Mouse (Mus musculus) MEL (cell line): ENCODE measurements at regions not wholly inside any gene's neighbourhood (a gene's known extent, or its start where the extent isn't known, plus 50 kb on each side); places are given as distances from the start of the nearest gene placed in this dataset.
A peak's percentile ranks its signal among the peaks of the same experiment; 100 is the strongest.

Source experiments
- DNase-seq: peaks from one replicate; pipeline ENCODE4 v3.0.0; 2011; ENCODE audit warnings: low read depth, low spot score
- H3K27ac ChIP-seq: 2 replicates; pipeline ENCODE4 v1.5.1; 2012; ENCODE audit warnings: low read depth, mild to moderate bottlenecking, control low read depth, low read length, moderate library complexity; ENCODE audit not compliant: control insufficient read depth
- H3K27me3 ChIP-seq, 2 experiments: fragments of 150-350 bp in 1 of 2; sonication (generic) in 1 of 2; 2 replicates each; pipeline ENCODE4 v1.6.1; 2012; ENCODE audit warnings: low read length in 2 of 2, mild to moderate bottlenecking in 2 of 2, improper control_type of control experiment in 1 of 2, moderate library complexity in 1 of 2; ENCODE audit not compliant: insufficient read depth in 2 of 2, control insufficient read depth in 1 of 2
- H3K36me3 ChIP-seq, 2 experiments: 2 replicates each; pipeline ENCODE4 v1.6.1; 2012 to 2014; ENCODE audit warnings: low read length in 2 of 2, improper control_type of control experiment in 1 of 2, inconsistent platforms in 1 of 2, mild to moderate bottlenecking in 1 of 2; ENCODE audit not compliant: insufficient read depth in 2 of 2, control insufficient read depth in 1 of 2
- H3K4me1 ChIP-seq, 2 experiments: fragments of 150-350 bp in 1 of 2; sonication (generic) in 1 of 2; 2 replicates each; pipeline ENCODE4 v1.6.1; 2012; ENCODE audit warnings: low read length in 2 of 2, improper control_type of control experiment in 1 of 2, mild to moderate bottlenecking in 1 of 2; ENCODE audit not compliant: insufficient read depth in 2 of 2, control insufficient read depth in 1 of 2
- H3K4me3 ChIP-seq, 2 experiments: fragments of 150-350 bp in 1 of 2; sonication (generic) in 1 of 2; 2 replicates each; pipeline ENCODE4 v1.5.1; 2012; ENCODE audit warnings: low read depth in 2 of 2, low read length in 2 of 2, mild to moderate bottlenecking in 2 of 2, moderate library complexity in 2 of 2, control low read depth in 1 of 2, improper control_type of control experiment in 1 of 2; ENCODE audit not compliant: control insufficient read depth in 1 of 2, insufficient read depth in 1 of 2
- H3K79me2 ChIP-seq: 2 replicates; pipeline ENCODE4 v1.6.1; 2012; ENCODE audit warnings: mild to moderate bottlenecking, low read length, moderate library complexity; ENCODE audit not compliant: control insufficient read depth, poor library complexity, insufficient read depth
- H3K9ac ChIP-seq: 2 replicates; pipeline ENCODE4 v1.6.1; 2012; ENCODE audit warnings: low read depth, mild to moderate bottlenecking, control low read depth, low read length, moderate library complexity; ENCODE audit not compliant: control insufficient read depth, poor library complexity, severe bottlenecking
- H3K9me3 ChIP-seq: fragments of 150-350 bp; sonication (generic); replicated peaks from 2 replicates; pipeline ENCODE4 v1.6.1; 2012; ENCODE audit warnings: mild to moderate bottlenecking, low read length, improper control_type of control experiment, moderate library complexity; ENCODE audit not compliant: insufficient read depth
- BHLHE40 ChIP-seq: IDR thresholded peaks from 2 replicates; pipeline ENCODE4 v1.6.1; 2012; ENCODE audit warnings: low read depth, mild to moderate bottlenecking, inconsistent platforms, low read length, improper control_type of control experiment, borderline replicate concordance
- CHD1 ChIP-seq: IDR thresholded peaks from 2 replicates; pipeline ENCODE4 v1.6.1; 2012; ENCODE audit warnings: low read depth, mild to moderate bottlenecking, inconsistent platforms, low read length, improper control_type of control experiment
- CHD2 ChIP-seq: IDR thresholded peaks from 2 replicates; pipeline ENCODE4 v1.6.1; 2011; ENCODE audit warnings: low read length, improper control_type of control experiment
- EP300 ChIP-seq, 2 experiments: IDR thresholded peaks; 2 replicates each; pipeline ENCODE4 v1.6.1; 2011; ENCODE audit warnings: improper control_type of control experiment in 2 of 2, low read length in 2 of 2, low read depth in 1 of 2, mild to moderate bottlenecking in 1 of 2
- ETS1 ChIP-seq: IDR thresholded peaks from 2 replicates; pipeline ENCODE4 v1.6.1; 2012; ENCODE audit warnings: low read depth, mild to moderate bottlenecking, inconsistent platforms, low read length, improper control_type of control experiment, moderate library complexity
- GATA1 ChIP-seq: IDR thresholded peaks from 2 replicates; pipeline ENCODE4 v1.6.1; 2011; ENCODE audit warnings: low read depth, low read length, improper control_type of control experiment
- MAFK ChIP-seq: IDR thresholded peaks from 2 replicates; pipeline ENCODE4 v1.6.1; 2011; ENCODE audit warnings: low read depth, mild to moderate bottlenecking, low read length, improper control_type of control experiment, borderline replicate concordance
- MEF2A ChIP-seq: IDR thresholded peaks from 2 replicates; pipeline ENCODE4 v1.6.1; 2014; ENCODE audit warnings: low read depth, mild to moderate bottlenecking, inconsistent platforms, low read length, improper control_type of control experiment; ENCODE audit not compliant: poor library complexity, insufficient replicate concordance, severe bottlenecking; ENCODE audit errors: extremely low read depth
- MXI1 ChIP-seq: IDR thresholded peaks from 2 replicates; pipeline ENCODE4 v1.6.1; 2011; ENCODE audit warnings: mild to moderate bottlenecking, low read depth, low read length, improper control_type of control experiment
- MYB ChIP-seq: IDR thresholded peaks from 2 replicates; pipeline ENCODE4 v1.6.1; 2011; ENCODE audit warnings: mild to moderate bottlenecking, low read depth, low read length, improper control_type of control experiment
- MYC ChIP-seq: IDR thresholded peaks from 2 replicates; pipeline ENCODE4 v1.6.1; 2011; ENCODE audit warnings: low read depth, mild to moderate bottlenecking, low read length, improper control_type of control experiment, moderate library complexity
- NELFE ChIP-seq: IDR thresholded peaks from 2 replicates; pipeline ENCODE4 v1.6.1; 2011; ENCODE audit warnings: low read depth, low read length, improper control_type of control experiment
- NRF1 ChIP-seq: IDR thresholded peaks from 2 replicates; pipeline ENCODE4 v1.6.1; 2014; ENCODE audit warnings: low read depth, mild to moderate bottlenecking, inconsistent platforms, low read length, improper control_type of control experiment, moderate library complexity; ENCODE audit not compliant: poor library complexity, insufficient read depth, severe bottlenecking
- POLR2A ChIP-seq, 2 experiments: IDR thresholded peaks; 2 replicates each; pipeline ENCODE4 v1.6.1; 2011 to 2012; ENCODE audit warnings: low read length in 2 of 2, mild to moderate bottlenecking in 2 of 2, control low read depth in 1 of 2, improper control_type of control experiment in 1 of 2, low read depth in 1 of 2, moderate library complexity in 1 of 2; ENCODE audit not compliant: control insufficient read depth in 1 of 2, insufficient read depth in 1 of 2, poor library complexity in 1 of 2
- POLR2AphosphoS2 ChIP-seq: IDR thresholded peaks from 2 replicates; pipeline ENCODE4 v1.6.1; 2011; ENCODE audit warnings: low read length, improper control_type of control experiment
- POLR2AphosphoS5 ChIP-seq: IDR thresholded peaks from 2 replicates; pipeline ENCODE4 v1.6.1; 2012; ENCODE audit warnings: low read depth, borderline replicate concordance, mild to moderate bottlenecking, inconsistent platforms, low read length, moderate library complexity, mixed read lengths
- RCOR1 ChIP-seq: IDR thresholded peaks from 2 replicates; pipeline ENCODE4 v1.6.1; 2012; ENCODE audit warnings: low read depth, mild to moderate bottlenecking, inconsistent platforms, low read length, improper control_type of control experiment
- SIN3A ChIP-seq: IDR thresholded peaks from 2 replicates; pipeline ENCODE4 v1.6.1; 2012; ENCODE audit warnings: low read length, improper control_type of control experiment, inconsistent platforms
- TAL1 ChIP-seq: IDR thresholded peaks from 2 replicates; pipeline ENCODE4 v1.6.1; 2012; ENCODE audit warnings: mild to moderate bottlenecking, inconsistent platforms, low read length, moderate library complexity, mixed read lengths
- TBP ChIP-seq: IDR thresholded peaks from 2 replicates; pipeline ENCODE4 v1.8.0; 2011; ENCODE audit warnings: low read depth, low read length, improper control_type of control experiment
- TCF12 ChIP-seq: IDR thresholded peaks from 2 replicates; pipeline ENCODE4 v1.6.1; 2014; ENCODE audit warnings: low read depth, mild to moderate bottlenecking, inconsistent platforms, low read length, improper control_type of control experiment, moderate library complexity
- USF1 ChIP-seq: IDR thresholded peaks from 2 replicates; pipeline ENCODE4 v1.6.1; 2014; ENCODE audit warnings: low read depth, mild to moderate bottlenecking, inconsistent platforms, low read length, improper control_type of control experiment, moderate library complexity
- USF2 ChIP-seq, 2 experiments: IDR thresholded peaks; 2 replicates each; pipeline ENCODE4 v1.6.1; 2011 to 2012; ENCODE audit warnings: improper control_type of control experiment in 2 of 2, low read length in 2 of 2, borderline replicate concordance in 1 of 2, inconsistent platforms in 1 of 2, low read depth in 1 of 2, mild to moderate bottlenecking in 1 of 2; ENCODE audit not compliant: insufficient read depth in 1 of 2
- ZC3H11A ChIP-seq: IDR thresholded peaks from 2 replicates; pipeline ENCODE4 v1.6.1; 2012; ENCODE audit warnings: low read depth, mild to moderate bottlenecking, inconsistent platforms, low read length, improper control_type of control experiment
- ZNF384 ChIP-seq: IDR thresholded peaks from 2 replicates; pipeline ENCODE4 v1.6.1; 2012; ENCODE audit warnings: low read depth, mild to moderate bottlenecking, inconsistent platforms, low read length, improper control_type of control experiment

- Histone ChIP-seq H3K36me3 (peaks cover 0 to 14% of the 10 kb centered on the region in 2 experiments; a peak in 2 of 4 replicates), H3K27me3 (no peaks in the 10 kb centered on the region), H3K27ac (peak overlapping the region; percentile 65), H3K4me1 (peaks cover 2 to 13% of the 10 kb centered on the region in 2 experiments; a peak in 2 of 4 replicates), H3K9ac (no peak overlapping the region), H3K4me3 (no peak overlapping the region), H3K9me3 (no peaks in the 10 kb centered on the region), H3K79me2 (no peaks in the 10 kb centered on the region)
- TF ChIP-seq RCOR1: peak; percentile 98
- peak; percentile 97 for TF ChIP-seq TAL1
- TF ChIP-seq TCF12: peak; percentile 99
- no peak for TF ChIP-seq ZC3H11A
- no peak for TF ChIP-seq CHD2
- no peak for TF ChIP-seq ZNF384
- TF ChIP-seq MAFK: 0 out of 2 replicates have a peak, but pooled peaks have one; percentile 34
- peak; percentile 66; the same call in 1 of the 2 replicates for TF ChIP-seq BHLHE40
- peak; percentile 98 for TF ChIP-seq GATA1
- peak; percentile 96 to 98 for TF ChIP-seq EP300 (IDR thresholded peaks at IDR 0.05; ENCODE audit: low read depth in 1 of 2, low read length in 2 of 2)
- no peak for TF ChIP-seq USF2 (IDR thresholded peaks at IDR 0.05; ENCODE audit: borderline replicate concordance in 1 of 2, insufficient read depth in 1 of 2, low read depth in 1 of 2, low read length in 2 of 2)
- no peak for TF ChIP-seq CHD1
- no peak for TF ChIP-seq MEF2A
- peak; percentile 59 for TF ChIP-seq SIN3A
- no peak for TF ChIP-seq NELFE
- TF ChIP-seq POLR2AphosphoS5: no peak
- TF ChIP-seq MYC: 0 out of 2 replicates have a peak, but pooled peaks have one; percentile 17
- no peak for TF ChIP-seq USF1
- TF ChIP-seq NRF1: no peak
- TF ChIP-seq ETS1: peak; percentile 86
- peak; percentile 28; the same call in 1 of the 2 replicates for TF ChIP-seq MXI1
- DNase-seq: peak; percentile 81
Measured at GRCm38 (mm10) chr2:107119697-107120096, 60.2 kb upstream of the Fshb start.

GRCm38 (mm10) chr2:107133186-107133585 lies 73.7 kb upstream of the Fshb start:
- Histone ChIP-seq H3K27ac (no peak overlapping the region), H3K9me3 (no peaks in the 10 kb centered on the region), H3K9ac (no peak overlapping the region), H3K79me2 (no peaks in the 10 kb centered on the region), H3K4me3 (no peak overlapping the region), H3K36me3 (no peaks in the 10 kb centered on the region), H3K27me3 (no peaks in the 10 kb centered on the region), H3K4me1 (no peaks in the 10 kb centered on the region)
- no peak for DNase-seq
- TF ChIP-seq MYC: no peak
- no peak for TF ChIP-seq POLR2A (IDR thresholded peaks at IDR 0.05; ENCODE audit: control insufficient read depth in 1 of 2, insufficient read depth in 1 of 2, low read depth in 1 of 2, low read length in 2 of 2, poor library complexity in 1 of 2)
- no peak for TF ChIP-seq MYB
- no peak for TF ChIP-seq TBP
- no peak for TF ChIP-seq POLR2AphosphoS2
- TF ChIP-seq CHD1: no peak
- no peak for TF ChIP-seq GATA1
